ENCODE assay signal across 8 mouse cellular contexts in genomic region chr19:3718481-3719361, GRCm38 (mm10). TPM values are rescaled to one million over a fixed set of nuclear protein-coding genes. Genes with fewer than 3 reads are reported as not detected.
DNase-seq lines count a peak whose midpoint lies in the region; ATAC-seq lines count a peak whose summit lies in the region.

No protein-coding gene starts in this region.

- DNase-seq in adrenal gland, adult 18-20 months (ENCODE audit: low spot score in 2 of 2) = peak; percentile 57 to 58
- DNase-seq in embryo, embryonic 10.5 days (ENCODE audit: low spot score) = peak; percentile 81
- peak; percentile 66 for DNase-seq in gastrocnemius, postnatal 14 days
- DNase-seq in left cerebral cortex, postnatal 14 days (ENCODE audit: low spot score in 2 of 2) = peak; percentile 76 to 86
- DNase-seq in right cerebral cortex, postnatal 14 days = peak; percentile 71
- peak; percentile 52 for DNase-seq in yolk sac, embryonic 10.5 days (ENCODE audit: low spot score)

- intact Hi-C loops in gastrocnemius, postnatal 14 days (cut with DNase I; ENCODE audit: low total_unique reads) = no loop called here
- intact Hi-C loops in left cerebral cortex, postnatal 14 days (cut with DNase I) = no loop called here

- peak; percentile 86 for ATAC-seq in inflammation-experienced regulatory T-cells, adult 6 months
- peak; percentile 72 for ATAC-seq in megakaryocyte progenitor cell, adult 5-6 weeks (replicated peaks; ENCODE audit: poor library complexity)

RNA-seq across cellular contexts. Expression of gene 1810055G02Rik, which starts 10.6 kb away (rescaled TPM):
- total RNA-seq in adrenal gland, adult 18-20 months (2021) = 10 to 100 TPM; 32.5 to 43.3 TPM
- total RNA-seq in gastrocnemius, postnatal 14 days (2021) = 10 to 100 TPM in 1 of 2 experiments, 1 to 10 TPM in 1; 9.7 to 15.9 TPM
- 1 to 10 TPM; 4.1 to 6.0 (median 5.3) TPM for polyA plus RNA-seq in inflammation-experienced regulatory T-cells, adult 6 months (2017; shearing (Covaris generic))
- total RNA-seq in left cerebral cortex, postnatal 14 days (2021) = 10 to 100 TPM; 42.8 to 52.3 TPM
- 12.5 and 12.8 TPM in 2 replicates for total RNA-seq in megakaryocyte progenitor cell, adult 5-6 weeks (2015)
- total RNA-seq in megakaryocyte progenitor cell, adult 5-6 weeks (2017) = 6.0 and 7.1 TPM in 2 replicates

RNA-seq across cellular contexts. Expression of gene Lrp5, which starts 32.4 kb away (rescaled TPM):
- 100 to 1,000 TPM; 102 to 103 TPM for total RNA-seq in adrenal gland, adult 18-20 months (2021)
- 10 to 100 TPM; 33.0 to 39.3 TPM for total RNA-seq in gastrocnemius, postnatal 14 days (2021)
- under 1 TPM in 2 of 3 experiments, not detected in 1; 0.05 to 0.08 TPM for polyA plus RNA-seq in inflammation-experienced regulatory T-cells, adult 6 months (2017; shearing (Covaris generic))
- 10 to 100 TPM in 1 of 2 experiments, 1 to 10 TPM in 1; 9.5 to 10.5 TPM for total RNA-seq in left cerebral cortex, postnatal 14 days (2021)
- 20.3 and 22.4 TPM in 2 replicates for total RNA-seq in megakaryocyte progenitor cell, adult 5-6 weeks (2015)
- total RNA-seq in megakaryocyte progenitor cell, adult 5-6 weeks (2017) = 17.3 and 20.4 TPM in 2 replicates

RNA-seq across cellular contexts. Expression of gene Kmt5b, which starts 48.5 kb away (rescaled TPM):
- 10 to 100 TPM; 40.3 to 47.9 TPM for total RNA-seq in adrenal gland, adult 18-20 months (2021)
- 10 to 100 TPM; 20.1 to 20.2 TPM for total RNA-seq in gastrocnemius, postnatal 14 days (2021)
- 10 to 100 TPM; 25.1 to 41.5 (median 32.7) TPM for polyA plus RNA-seq in inflammation-experienced regulatory T-cells, adult 6 months (2017; shearing (Covaris generic))
- 10 to 100 TPM; 54.5 to 54.7 TPM for total RNA-seq in left cerebral cortex, postnatal 14 days (2021)
- total RNA-seq in megakaryocyte progenitor cell, adult 5-6 weeks (2015) = 20.1 and 21.9 TPM in 2 replicates
- 29.5 and 42.7 TPM in 2 replicates for total RNA-seq in megakaryocyte progenitor cell, adult 5-6 weeks (2017)

Comparison
In these comparisons a context has a peak if more than half of its experiments do, and no peak if none do; other contexts are left out.
1. Peak in every context shown above with its lines: DNase-seq and ATAC-seq.